Mouse (Mus musculus) cerebellum, postnatal 14 days (tissue): ENCODE data around the gene Jph3.
A peak's percentile ranks its signal among the peaks of the same experiment; 100 is the strongest.

Experiments
- DNase-seq, 2 experiments: peaks; one replicate each; pipeline ENCODE4 v3.0.0; 2021; ENCODE audit warnings: mixed read lengths in 2 of 2

The Jph3 gene

GRCm38 (mm10) chr8:121730646-121731045 lies 1.2 kb downstream of the Jph3 start:
- peak; percentile 63 to 66 for DNase-seq

DNA sequence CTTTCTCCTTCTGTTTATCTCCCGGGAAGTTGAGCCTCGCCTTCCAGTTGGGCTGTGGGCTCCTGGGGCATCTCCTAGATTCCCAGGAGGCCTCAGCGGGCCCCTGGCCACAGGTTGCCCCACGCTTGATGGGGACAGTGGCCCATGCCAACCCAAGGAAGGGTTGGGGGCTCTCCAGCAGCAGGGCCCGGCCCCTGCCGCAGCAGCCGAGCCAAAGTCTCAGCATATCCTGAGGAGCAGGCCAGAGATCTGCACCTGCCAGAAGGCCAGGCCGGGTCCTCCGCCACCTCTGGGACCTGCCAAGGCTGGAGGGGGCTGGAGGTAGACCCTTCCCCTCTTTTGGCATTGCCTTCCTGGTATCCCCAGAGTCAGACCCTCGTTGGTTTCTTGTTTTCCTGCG lies 1.6 kb downstream of the Jph3 start:
- no peak for DNase-seq

GRCm38 (mm10) chr8:121731471-121732333 lies 2.3 kb downstream of the Jph3 start:
- DNase-seq: peak; percentile 80 to 81

GRCm38 (mm10) chr8:121732334-121732665 lies 2.9 kb downstream of the Jph3 start:
- DNase-seq: peak; percentile 58 to 61

DNA sequence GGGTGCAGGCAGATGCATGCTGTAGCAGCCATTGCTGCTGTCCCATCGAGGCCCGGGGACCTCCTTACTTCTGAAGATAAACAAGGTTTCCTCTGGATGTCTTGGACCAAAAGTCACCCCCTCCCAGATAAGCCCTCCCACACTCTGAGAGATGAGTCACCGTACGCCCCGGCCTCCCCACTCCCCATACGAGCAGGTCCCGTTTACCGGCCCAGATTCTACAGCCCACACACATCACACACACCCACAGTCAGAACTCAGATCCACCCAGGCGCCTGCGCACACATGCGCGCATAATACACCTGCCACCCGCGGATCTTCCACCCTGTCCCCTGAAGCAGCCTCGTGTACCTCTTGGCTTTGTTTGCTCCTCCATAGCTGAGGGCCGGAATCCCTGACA lies 4.8 kb downstream of the Jph3 start:
- no peak for DNase-seq

DNA sequence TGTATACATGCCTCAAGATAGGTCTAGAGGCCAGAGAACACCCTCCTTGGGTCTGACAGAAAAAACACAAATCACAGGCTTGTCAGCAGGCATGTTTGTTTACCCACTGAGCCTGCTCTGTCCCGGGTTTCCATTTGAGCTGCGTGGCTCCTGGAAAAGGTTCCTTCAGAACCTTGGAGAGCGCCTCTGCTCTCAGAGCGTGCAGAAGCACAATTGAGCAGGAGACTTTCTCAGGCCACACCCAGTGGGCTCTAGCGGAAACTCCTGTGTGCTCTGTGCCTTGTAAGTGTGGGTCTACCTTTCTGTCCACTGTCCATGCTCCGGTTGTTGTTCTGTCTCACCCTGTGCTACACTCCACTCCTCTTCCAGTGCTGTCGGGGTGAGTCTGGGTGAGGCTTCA lies 6.8 kb downstream of the Jph3 start:
- DNase-seq: no peak

- DNase-seq: no peak
Observed at GRCm38 (mm10) chr8:121740721-121741120, 11.3 kb downstream of the Jph3 start.

- peak; percentile 76 to 86 for DNase-seq
Observed at GRCm38 (mm10) chr8:121749501-121749900, 20.1 kb downstream of the Jph3 start.

DNA sequence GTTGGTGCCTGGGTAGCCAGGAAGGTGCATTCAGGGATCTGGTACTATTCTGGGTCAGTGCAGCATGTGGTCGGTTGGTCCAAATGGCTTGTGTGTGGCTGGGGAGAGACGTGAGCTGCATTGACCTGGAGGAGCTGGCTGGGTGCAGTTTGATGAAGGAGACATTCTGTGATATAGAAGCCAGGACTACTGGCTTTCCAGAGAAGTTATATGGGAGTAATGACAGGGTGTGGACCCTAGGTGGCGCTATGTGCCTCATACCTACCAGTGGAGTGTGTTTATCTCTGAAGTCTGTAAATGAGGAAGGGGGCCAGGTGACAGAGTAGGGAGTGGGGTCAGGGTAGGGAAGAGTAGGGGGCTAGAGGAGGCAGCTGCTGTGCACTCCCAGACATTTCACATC lies 21.1 kb downstream of the Jph3 start:
- DNase-seq: peak; percentile 44 to 46

DNA sequence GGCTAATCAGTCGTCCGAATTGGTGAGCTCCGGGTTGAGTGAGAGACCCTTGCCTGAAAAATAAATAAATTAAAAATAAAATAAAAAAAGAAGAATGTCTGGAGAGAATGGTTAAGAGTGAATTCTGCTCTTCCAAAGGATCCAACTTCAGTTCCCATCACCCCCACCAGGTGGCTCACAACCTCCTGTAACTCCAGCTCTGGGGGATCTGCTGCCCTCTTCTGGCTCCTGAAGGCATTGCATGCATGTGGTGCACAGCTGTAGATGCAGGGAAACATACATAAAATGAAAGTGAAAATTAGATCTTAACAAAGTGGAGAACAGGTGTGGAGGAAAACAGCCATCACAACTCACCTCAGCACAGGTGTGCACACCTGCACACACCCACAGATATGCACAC lies 22.0 kb downstream of the Jph3 start:
- peak; percentile 77 to 93 for DNase-seq

DNA sequence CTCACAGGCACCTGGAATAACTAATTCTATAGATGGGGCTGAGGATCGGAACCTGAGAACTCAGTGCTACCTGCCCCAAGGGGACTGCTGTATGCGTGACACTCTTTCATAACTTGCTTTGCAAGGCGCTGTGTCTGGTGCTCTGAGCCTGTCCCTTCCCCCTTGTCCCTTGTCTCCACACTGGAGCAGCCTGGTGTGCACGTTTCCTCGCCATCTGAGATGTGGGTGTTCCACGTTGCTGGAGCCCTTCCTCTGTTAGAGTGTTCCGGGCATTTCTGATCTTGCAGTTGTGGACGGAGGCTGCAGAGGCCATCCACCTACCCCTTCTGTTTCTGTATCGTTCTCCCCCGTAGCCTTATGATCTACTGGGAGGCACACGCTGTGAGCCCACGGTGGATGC lies 29.0 kb downstream of the Jph3 start:
- DNase-seq: no peak

GRCm38 (mm10) chr8:121760484-121760883 lies 31.1 kb downstream of the Jph3 start:
- DNase-seq: peak; percentile 47 to 49

DNA sequence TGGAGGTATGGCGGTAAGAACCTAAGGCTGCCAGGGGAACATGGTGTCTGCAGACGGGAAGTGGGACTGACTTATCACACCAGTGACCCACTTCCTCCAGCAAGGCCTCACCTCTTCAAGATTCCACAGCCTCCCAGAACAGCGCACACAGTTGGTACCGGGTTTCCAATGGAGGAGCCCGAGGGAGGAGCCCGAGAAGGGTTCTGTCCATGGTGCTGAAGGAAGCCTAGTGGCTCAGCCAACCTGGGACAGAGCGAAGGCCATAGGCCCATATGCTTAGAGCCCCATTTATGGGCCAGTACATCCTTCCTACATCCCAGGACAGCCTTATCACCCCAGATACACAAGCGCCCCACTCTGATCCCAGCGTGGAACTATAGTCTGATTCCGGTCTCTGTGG lies 32.1 kb downstream of the Jph3 start:
- DNase-seq: no peak

- DNase-seq: peak in 1 of 2 experiments; percentile 52
Observed at GRCm38 (mm10) chr8:121762999-121763699, 33.7 kb downstream of the Jph3 start.

DNA sequence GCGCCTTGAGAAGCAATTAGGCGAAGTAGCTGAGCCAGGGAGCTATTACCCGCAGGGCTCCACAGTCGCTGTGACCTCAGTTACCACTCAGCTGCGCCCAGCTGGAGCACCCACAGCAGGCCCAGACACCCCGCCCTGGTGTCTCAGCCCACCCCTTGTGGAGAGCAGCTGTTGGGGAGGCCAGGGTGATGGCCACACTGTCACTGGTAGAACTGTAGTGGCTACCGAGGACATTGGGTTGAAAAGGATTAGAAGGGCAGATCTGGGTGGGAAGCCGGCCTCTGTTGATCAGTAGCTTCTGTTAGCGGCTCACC lies 34.2 kb downstream of the Jph3 start:
- DNase-seq: no peak

GRCm38 (mm10) chr8:121765594-121766138 lies 36.2 kb downstream of the Jph3 start:
- no peak for DNase-seq

DNA sequence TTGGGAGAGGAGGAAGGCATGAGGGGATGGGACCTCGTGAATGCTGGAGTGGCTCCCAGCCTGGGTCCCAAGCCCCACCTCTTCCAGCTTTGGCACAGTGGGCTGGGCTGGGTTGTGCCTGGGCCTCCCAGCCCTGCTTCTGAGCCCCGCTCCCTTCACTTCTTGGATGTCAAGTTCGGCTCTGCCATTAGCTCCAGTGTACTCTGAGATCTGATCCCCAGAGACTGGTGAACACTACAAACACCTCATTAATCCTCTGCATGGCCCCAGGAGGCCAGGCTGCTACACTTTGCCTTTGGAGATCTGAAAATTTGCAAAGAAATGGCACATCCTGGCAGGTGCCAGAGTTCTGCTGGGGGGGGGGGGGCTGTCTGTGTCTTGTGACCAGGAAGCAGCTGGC lies 39.7 kb downstream of the Jph3 start:
- no peak for DNase-seq

DNA sequence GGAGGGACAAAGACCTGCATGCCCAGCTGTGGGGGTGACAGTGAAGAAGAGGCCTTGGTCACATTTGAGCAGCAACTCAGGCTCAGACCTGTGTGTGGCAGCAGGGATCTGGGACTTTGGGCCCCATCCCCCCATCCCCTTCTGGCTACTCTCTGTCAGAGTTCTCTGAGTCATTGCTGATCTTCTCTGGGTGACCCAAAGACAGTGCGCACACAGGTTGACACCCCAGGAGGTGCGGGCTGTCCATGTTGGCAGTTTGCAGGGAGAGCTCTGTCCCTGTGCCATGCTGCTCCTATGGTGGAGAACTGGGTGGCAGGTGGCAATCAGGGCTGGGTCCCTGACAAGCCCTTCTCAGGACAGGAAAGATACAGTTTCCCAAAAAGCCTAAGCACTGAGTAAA lies 40.2 kb downstream of the Jph3 start:
- DNase-seq: peak; percentile 32 to 49

- no peak for DNase-seq
Observed at GRCm38 (mm10) chr8:121770845-121771752, 41.7 kb downstream of the Jph3 start.

DNA sequence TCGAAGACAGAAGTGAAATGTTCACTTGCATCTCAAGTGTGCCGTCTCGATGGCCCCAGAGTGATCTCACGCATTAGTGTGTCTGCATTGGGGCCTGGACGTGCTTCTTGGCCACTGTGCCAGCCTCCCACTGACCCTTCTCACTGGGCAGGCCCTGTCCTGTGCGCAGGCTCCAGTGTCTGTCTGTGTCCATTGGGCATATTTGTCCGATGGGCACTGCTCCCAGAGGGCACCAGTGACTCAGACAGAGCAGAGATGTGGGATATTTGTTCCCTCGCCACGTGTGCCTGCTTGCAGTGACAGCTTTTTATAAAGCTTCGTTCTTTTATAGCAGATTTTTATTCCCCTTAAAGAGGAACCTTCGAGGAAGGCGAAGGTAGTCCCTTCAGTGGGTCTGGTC lies 44.5 kb downstream of the Jph3 start:
- DNase-seq: no peak

GRCm38 (mm10) chr8:121782493-121782892 lies 53.1 kb downstream of the Jph3 start:
- no peak for DNase-seq

DNA sequence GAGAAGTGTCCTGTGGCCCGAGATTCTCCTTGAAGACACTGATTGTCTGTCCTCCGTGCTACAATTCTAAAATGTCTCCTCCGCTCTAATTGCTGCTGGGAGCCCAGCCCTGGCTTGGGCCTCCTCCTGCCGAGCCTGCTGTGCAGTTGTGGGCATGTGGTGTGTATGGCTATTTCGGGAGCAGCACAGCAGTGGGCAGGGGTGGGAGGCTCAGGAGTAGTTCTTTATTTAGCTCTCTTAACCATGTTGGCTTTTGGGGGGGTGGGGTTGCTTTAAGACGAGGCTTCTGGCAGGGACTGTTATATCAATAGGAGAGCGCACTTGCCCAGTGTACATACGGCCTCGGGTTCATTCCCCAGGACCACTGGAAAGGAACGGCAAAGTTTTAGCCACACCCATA lies 57.1 kb downstream of the Jph3 start:
- DNase-seq: no peak

GRCm38 (mm10) chr8:121788786-121789185 lies 59.4 kb downstream of the Jph3 start:
- DNase-seq: no peak
